Mouse (Mus musculus) liver, embryonic 16.5 days (tissue): ENCODE data around the gene Amer3. TPM values are rescaled to one million over a fixed set of nuclear protein-coding genes. Genes with fewer than 3 reads are reported as not detected.
"Not testable (repeated sequence)": the region's sequence is repeated elsewhere in the genome, so short reads cannot be mapped to it uniquely, and the experiment has no call there.

ENCODE experiments used
- ATAC-seq: fragments of 200-750 bp; cut with Nextera tagmentation; 2 replicates; pipeline ENCODE4 v1.8.0; 2017; ENCODE audit warnings: low read depth, mild to moderate bottlenecking, moderate number of reproducible peaks, moderate library complexity
- H3K27ac ChIP-seq: fragments of 300-500 bp; sonication (generic); 2 replicates; pipeline ENCODE4 v1.5.1; 2014; ENCODE audit warnings: mild to moderate bottlenecking, low read length
- H3K27me3 ChIP-seq: fragments of 300-500 bp; sonication (generic); 2 replicates; pipeline ENCODE4 v1.6.1; 2014; ENCODE audit warnings: low read depth, low read length, mixed read lengths; ENCODE audit not compliant: control insufficient read depth, insufficient read depth
- H3K36me3 ChIP-seq: fragments of 300-500 bp; sonication (generic); 2 replicates; pipeline ENCODE4 v1.6.1; 2014; ENCODE audit warnings: mild to moderate bottlenecking; ENCODE audit not compliant: control insufficient read depth, insufficient read depth
- H3K4me1 ChIP-seq: fragments of 300-500 bp; sonication (generic); 2 replicates; pipeline ENCODE4 v1.6.1; 2014; ENCODE audit warnings: low read depth, low read length, mixed read lengths; ENCODE audit not compliant: control insufficient read depth
- H3K4me2 ChIP-seq: fragments of 300-500 bp; sonication (generic); 2 replicates; pipeline ENCODE4 v1.6.1; 2014; ENCODE audit warnings: low read depth, low read length, mixed read lengths
- H3K4me3 ChIP-seq: fragments of 300-500 bp; sonication (generic); 2 replicates; pipeline ENCODE4 v1.5.1; 2014; ENCODE audit warnings: low read depth, mild to moderate bottlenecking, low read length
- H3K9ac ChIP-seq: fragments of 300-500 bp; sonication (generic); 2 replicates; pipeline ENCODE4 v1.6.1; 2014; ENCODE audit warnings: low read depth, low read length
- H3K9me3 ChIP-seq: fragments of 300-500 bp; sonication (generic); replicated peaks from 2 replicates; pipeline ENCODE4 v1.6.1; 2016; ENCODE audit warnings: low read length; ENCODE audit not compliant: control insufficient read depth
- WGBS: fragments of 180-500 bp; shearing (Covaris S2); extraction: QIAGEN DNeasy Blood & Tissue Kit; methylation state at CpG from one replicate; pipeline ENCODE4 v1.1.7; 2014; ENCODE audit not compliant: insufficient replicate concordance; 5-methylcytosine and 5-hydroxymethylcytosine counted together
- polyA plus RNA-seq: library from polyadenylated mRNA; unstranded; fragments of >200 nt; fragmentation: Nextera tagmentation; extraction: Ambion mirVana; gene quantifications from 2 replicates; pipeline ENCODE4 v1.2.1, GENCODE M21; 2015

Amer3 gene
- polyA plus RNA-seq, 1 experiment from 2014 or later, result 0.01 TPM

DNA sequence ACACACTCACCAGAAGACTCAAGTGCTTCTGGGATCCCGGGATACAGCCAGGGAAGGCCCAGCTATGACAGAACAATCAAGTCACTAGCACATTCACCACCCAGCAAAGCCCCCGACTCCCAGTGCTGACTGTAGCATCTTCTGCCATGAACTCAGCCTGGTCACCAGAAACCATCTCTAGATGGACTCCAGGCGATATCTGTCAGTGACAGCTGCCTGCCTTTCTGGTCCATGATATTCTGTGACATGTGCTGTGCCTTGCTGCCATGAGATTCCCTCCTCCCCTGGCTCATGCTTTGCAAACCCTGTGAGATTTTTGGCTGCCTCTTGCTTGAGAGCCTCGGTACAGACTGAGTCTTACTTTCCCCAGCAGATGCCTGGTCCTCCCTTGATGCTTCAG is 5.3 kb downstream of the Amer3 start:
- Histone ChIP-seq H3K36me3 (no peaks in the 10 kb centered on the region), H3K4me3 (no peak overlapping the region), H3K9ac (no peak overlapping the region), H3K27ac (no peak overlapping the region), H3K4me1 (no peaks in the 10 kb centered on the region), H3K4me2 (no peak overlapping the region), H3K27me3 (peaks cover 4% of the 10 kb centered on the region; the same call in 1 of the 2 replicates), H3K9me3 (no peaks in the 10 kb centered on the region)
- WGBS, result 56% methylated on average over 4 of the region's 4 CpGs
- ATAC-seq, result no peak

DNA sequence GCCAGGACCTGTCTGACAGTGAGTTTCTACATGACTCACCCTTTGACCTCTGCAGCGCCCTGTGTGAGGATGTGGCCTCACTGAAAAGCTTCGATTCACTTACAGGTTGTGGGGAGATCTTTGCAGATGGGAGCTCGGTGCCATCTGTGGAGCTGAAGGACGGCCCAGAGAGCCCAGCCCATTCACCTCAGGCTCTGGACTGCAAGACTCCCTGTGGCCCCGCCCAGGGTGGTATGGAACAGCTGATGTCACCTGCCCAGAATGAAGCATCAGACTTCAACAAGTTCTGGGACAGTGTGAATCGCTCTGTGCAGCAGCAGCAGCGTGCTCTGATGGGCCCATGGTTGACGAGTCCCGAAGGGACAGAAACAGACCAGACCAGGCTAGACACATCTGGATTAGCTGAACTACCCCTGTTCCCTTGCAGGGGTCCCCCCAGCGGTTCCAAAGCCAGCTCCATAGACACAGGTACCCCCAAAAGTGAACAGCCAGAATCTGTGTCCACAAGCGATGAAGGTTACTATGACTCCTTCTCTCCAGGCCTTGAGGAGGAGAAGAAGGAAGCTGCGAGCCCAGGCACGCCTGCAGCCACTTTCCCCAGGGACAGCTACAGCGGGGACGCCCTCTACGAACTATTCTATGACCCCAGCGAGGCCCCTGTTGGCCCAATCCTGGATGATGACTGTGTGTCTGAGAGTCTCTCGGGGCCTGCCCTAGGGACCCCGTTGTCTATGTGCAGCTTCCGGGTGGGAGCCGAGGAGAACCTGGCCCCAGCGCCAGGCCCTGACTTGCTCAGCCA is 8.0 kb downstream of the Amer3 start:
- no peaks in the 10 kb centered on the region for H3K36me3 ChIP-seq
- ATAC-seq, result no peak
- WGBS, result 66% methylated on average over 22 of the region's 22 CpGs
- H3K4me2 ChIP-seq, result no peak overlapping the region
- H3K9ac ChIP-seq, result no peak overlapping the region
- H3K27ac ChIP-seq, result no peak overlapping the region
- H3K4me3 ChIP-seq, result no peak overlapping the region
- no peaks in the 10 kb centered on the region for H3K4me1 ChIP-seq
- no peaks in the 10 kb centered on the region for H3K27me3 ChIP-seq
- H3K9me3 ChIP-seq, result no peaks in the 10 kb centered on the region

GRCm38 (mm10) chr1:34600000-34600399 is 20.5 kb downstream of the Amer3 start:
- ATAC-seq, result no peak
- WGBS, result 67% methylated on average over 15 of the region's 15 CpGs
- Histone ChIP-seq H3K9ac (no peak overlapping the region), H3K4me3 (no peak overlapping the region), H3K4me1 (no peaks in the 10 kb centered on the region), H3K9me3 (no peaks in the 10 kb centered on the region), H3K27ac (no peak overlapping the region), H3K4me2 (no peak overlapping the region), H3K27me3 (no peaks in the 10 kb centered on the region), H3K36me3 (no peaks in the 10 kb centered on the region)

- Histone ChIP-seq H3K27ac (no peak overlapping the region), H3K9ac (no peak overlapping the region), H3K36me3 (no peaks in the 10 kb centered on the region), H3K4me1 (no peaks in the 10 kb centered on the region), H3K9me3 (no peaks in the 10 kb centered on the region), H3K27me3 (no peaks in the 10 kb centered on the region), H3K4me2 (no peak overlapping the region), H3K4me3 (no peak overlapping the region)
- WGBS, result 62% methylated on average over 3 of the region's 3 CpGs
- no peak for ATAC-seq
Observed at GRCm38 (mm10) chr1:34601323-34602047, 22.0 kb downstream of the Amer3 start.

DNA sequence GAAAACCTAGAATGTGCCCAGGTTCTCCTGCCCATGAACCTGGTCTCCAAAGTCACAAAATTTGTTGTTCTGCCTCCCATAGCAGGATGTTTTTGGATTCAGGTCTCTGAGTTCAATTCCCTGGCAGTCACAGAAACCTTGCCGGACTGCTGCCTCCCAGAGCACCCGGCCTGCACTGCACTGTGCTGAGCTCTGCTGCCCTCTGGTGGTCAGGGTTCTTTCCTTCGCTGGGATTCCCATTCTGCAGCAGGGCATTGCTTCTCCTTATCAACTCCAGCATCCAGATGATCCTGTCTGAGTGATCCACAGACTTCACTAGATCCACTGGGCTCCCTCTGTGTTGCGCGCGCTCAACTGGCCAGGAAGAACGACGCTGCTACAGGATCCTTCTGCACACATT is 22.9 kb downstream of the Amer3 start:
- no peaks in the 10 kb centered on the region for H3K36me3 ChIP-seq
- 16% methylated on average over 8 of the region's 8 CpGs for WGBS
- H3K4me2 ChIP-seq, result no peak overlapping the region
- H3K4me3 ChIP-seq, result no peak overlapping the region
- no peak for ATAC-seq
- no peaks in the 10 kb centered on the region for H3K9me3 ChIP-seq
- no peaks in the 10 kb centered on the region for H3K4me1 ChIP-seq
- no peak overlapping the region for H3K9ac ChIP-seq
- H3K27ac ChIP-seq, result no peak overlapping the region
- H3K27me3 ChIP-seq, result no peaks in the 10 kb centered on the region

- no peaks in the 10 kb centered on the region for H3K9me3 ChIP-seq
- no peak for ATAC-seq
- H3K4me1 ChIP-seq, result no peaks in the 10 kb centered on the region
- 43% methylated on average over 2 of the region's 2 CpGs for WGBS
- H3K36me3 ChIP-seq, result no peaks in the 10 kb centered on the region
- no peaks in the 10 kb centered on the region for H3K27me3 ChIP-seq
- no peak overlapping the region for H3K9ac ChIP-seq
- H3K27ac ChIP-seq, result no peak overlapping the region
- no peak overlapping the region for H3K4me2 ChIP-seq
- H3K4me3 ChIP-seq, result no peak overlapping the region
Observed at GRCm38 (mm10) chr1:34613801-34614200, 34.3 kb downstream of the Amer3 start.

DNA sequence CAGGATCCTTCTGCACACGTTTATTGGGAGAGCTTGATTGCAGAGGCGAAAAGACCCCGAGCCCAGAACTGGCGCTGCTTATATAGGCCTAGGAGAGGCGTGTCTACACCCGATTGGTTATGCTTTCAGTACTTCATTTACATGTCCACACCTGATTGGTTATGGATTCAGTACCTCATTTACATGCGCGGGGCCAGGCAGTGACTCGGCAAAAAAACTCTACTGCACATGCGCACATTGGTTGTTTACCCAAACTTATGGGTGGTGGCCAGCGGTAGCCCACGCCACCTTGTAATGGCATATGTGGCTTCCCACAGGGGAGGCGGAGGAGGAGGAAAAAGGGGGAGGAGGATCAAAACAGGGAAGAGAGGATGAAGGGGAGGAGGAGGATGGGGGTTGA is 40.7 kb downstream of the Amer3 start:
- H3K27me3 ChIP-seq, H3K36me3 ChIP-seq, ATAC-seq, H3K9me3 ChIP-seq, H3K27ac ChIP-seq, H3K4me3 ChIP-seq, H3K9ac ChIP-seq, H3K4me2 ChIP-seq, H3K4me1 ChIP-seq: not testable (repeated sequence)
- whole genome bisulfite sequencing, result 85% methylated on average over 13 of the region's 13 CpGs

GRCm38 (mm10) chr1:34620761-34621160 is 41.3 kb downstream of the Amer3 start:
- not testable (repeated sequence) for H3K9ac ChIP-seq, H3K4me2 ChIP-seq, H3K4me3 ChIP-seq, ATAC-seq, H3K4me1 ChIP-seq, H3K36me3 ChIP-seq, H3K9me3 ChIP-seq, H3K27me3 ChIP-seq, H3K27ac ChIP-seq
- WGBS, result 61% methylated on average over 5 of the region's 5 CpGs

- H3K4me1 ChIP-seq, result no peaks in the 10 kb centered on the region
- H3K4me3 ChIP-seq, result no peak overlapping the region
- WGBS, result 69% methylated on average over 18 of the region's 18 CpGs
- ATAC-seq, result no peak
- H3K27ac ChIP-seq, result no peak overlapping the region
- no peaks in the 10 kb centered on the region for H3K36me3 ChIP-seq
- no peaks in the 10 kb centered on the region for H3K27me3 ChIP-seq
- H3K4me2 ChIP-seq, result no peak overlapping the region
- no peak overlapping the region for H3K9ac ChIP-seq
- H3K9me3 ChIP-seq, result no peaks in the 10 kb centered on the region
Observed at GRCm38 (mm10) chr1:34635711-34636110, 56.3 kb downstream of the Amer3 start.
